Mouse (Mus musculus): Measurements from ENCODE around the gene Gpr34.

Gene Gpr34

GRCm38 (mm10) chrX:13670342-13670741 is 38.5 kb downstream of the Gpr34 start:
- no peak for DNase-seq (ENCODE audit: low read depth, low spot score)

- DNase-seq (ENCODE audit: low read depth, low spot score) = no peak
Observed at GRCm38 (mm10) chrX:13673001-13673400, 41.1 kb downstream of the Gpr34 start.

- DNase-seq (ENCODE audit: low read depth, low spot score) = no peak
Observed at GRCm38 (mm10) chrX:13681748-13682147, 49.9 kb downstream of the Gpr34 start.

GRCm38 (mm10) chrX:13686589-13686988 is 54.7 kb downstream of the Gpr34 start:
- no peak for DNase-seq (ENCODE audit: low read depth, low spot score)

- DNase-seq (ENCODE audit: low read depth, low spot score) = no peak
Observed at GRCm38 (mm10) chrX:13688356-13688755, 56.5 kb downstream of the Gpr34 start.

Measured in c-Kit-negative CD71-positive TER-119-positive erythroid progenitor cells, embryonic 14.5 days (primary cell).